Mouse (Mus musculus) 3T3-L1 (cell line): ENCODE data around the gene Gm20683.
A peak's percentile ranks its signal among the peaks of the same experiment; 100 is the strongest.

Experiments used
- DNase-seq: peaks from one replicate; pipeline ENCODE4 v3.0.0-alpha.2; 2015; ENCODE audit warnings: low read depth, low spot score

Gm20683 gene

DNA sequence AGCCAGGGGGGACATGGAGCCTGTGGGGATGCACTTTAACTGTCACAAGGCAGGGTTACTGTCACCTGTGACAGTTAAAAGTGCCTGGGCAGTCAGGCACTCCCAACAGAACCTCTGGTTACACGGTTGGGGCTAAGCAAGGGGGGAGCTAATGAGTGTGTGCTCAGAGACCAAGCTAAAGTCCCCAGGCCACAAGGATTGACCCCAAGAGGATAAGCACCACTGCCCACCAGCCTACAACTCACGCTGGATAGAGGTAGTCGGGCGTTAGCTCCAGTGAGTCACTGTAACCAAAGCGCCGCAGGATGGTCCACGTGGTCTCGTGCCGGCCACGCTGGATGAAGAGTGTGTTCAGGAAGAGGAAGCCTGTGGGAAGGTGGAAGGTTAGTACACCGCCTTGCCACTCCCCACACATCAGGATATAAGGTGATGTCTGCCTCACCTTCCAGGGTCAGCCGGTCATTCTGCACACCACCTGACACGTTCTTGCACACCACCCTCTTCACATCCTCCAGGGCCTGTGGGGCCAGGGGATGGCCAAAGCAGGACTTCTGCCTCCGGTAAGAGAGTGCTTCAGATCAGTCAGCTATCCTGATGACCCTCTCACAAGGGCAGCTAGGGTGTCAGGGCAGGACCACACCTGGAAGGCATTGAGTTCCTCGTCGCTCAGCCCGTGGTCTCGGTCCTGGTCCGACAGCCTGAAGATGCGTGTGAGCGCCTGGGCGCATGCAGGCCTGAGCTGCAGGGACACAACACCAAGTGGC, at the start of gene Gm20683:
Gm20683 (minus strand) TSS at position 647 of the 764 bp plus-strand sequence.
- DNase-seq = no peak

DNA sequence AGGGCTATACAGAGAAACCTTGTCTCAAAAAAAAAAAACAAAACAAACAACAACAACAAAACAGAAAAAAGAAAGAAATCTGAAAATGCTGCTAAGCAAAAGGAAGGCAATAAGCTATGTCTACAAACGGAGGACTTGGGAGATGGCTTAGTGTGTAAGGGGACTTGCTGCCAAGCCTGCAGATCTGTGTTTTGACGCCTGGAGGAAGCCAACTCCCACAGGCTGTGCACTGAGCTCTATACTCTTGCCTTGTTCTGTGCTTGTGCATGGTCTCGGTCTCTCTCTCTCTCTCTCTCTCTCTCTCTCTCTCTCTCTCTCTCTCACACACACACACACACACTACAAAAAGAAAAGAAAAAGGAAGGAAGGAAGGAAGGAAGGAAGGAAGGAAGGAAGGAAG, 47.3 kb upstream of the Gm20683 start:
- DNase-seq = no peak

DNA sequence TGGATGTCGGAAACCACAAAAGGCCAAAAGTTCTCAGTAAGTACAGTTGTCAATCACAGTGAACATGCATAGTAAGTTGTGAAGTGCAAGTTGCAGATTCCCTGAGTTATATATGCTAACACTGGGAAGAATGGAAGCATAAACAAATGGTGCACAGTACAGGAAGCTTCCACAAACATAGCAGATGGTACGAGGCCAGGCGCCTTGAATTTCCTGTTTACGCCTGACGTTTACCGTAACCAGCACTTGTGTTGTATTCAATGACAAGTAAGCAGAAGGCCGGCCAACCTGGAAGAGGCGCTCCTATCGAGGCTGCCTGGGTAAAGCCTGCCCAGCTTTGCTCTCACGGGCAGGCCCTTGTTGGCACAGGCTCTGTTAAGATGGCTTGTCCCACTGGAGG, 45.9 kb upstream of the Gm20683 start:
- DNase-seq = no peak

DNA sequence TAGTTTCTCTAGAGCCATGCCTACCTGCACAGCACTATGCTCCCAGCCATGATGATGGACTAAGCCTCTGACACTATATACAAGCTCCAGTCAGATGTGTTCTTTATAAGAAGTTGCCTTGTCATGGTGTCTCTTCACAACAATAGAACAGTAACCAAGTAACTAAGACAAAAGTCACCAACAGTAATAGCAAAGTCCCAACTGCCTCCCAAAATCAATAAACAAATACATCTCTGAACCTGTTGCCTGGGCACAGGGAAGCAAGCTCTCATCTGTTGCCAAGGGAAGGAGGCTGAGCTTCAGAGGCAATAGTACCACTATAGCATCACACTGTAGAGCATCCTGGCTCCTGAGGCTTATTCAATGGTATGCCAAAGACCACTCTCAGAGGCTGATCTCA, 45.2 kb upstream of the Gm20683 start:
- no peak for DNase-seq

DNA sequence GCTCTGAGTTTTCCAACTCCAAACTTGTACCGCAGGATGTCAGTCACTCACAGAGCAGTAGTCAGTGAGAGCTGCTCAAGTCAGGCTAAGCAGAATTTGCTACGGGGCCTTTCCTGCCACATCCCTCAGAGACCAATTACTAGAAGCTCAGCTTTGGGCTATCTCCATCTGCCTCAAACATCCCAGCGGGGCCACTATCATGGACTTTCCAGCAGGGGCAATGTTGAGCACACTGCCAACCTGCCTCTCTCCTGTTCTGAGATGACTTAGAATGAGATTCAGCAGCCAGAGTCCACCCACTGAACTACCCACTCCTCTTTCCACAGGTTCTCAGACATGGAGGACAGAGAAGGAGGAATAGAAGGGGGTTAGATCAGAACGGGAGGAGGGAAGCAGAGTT, 44.1 kb upstream of the Gm20683 start:
- DNase-seq = peak; percentile 66

DNA sequence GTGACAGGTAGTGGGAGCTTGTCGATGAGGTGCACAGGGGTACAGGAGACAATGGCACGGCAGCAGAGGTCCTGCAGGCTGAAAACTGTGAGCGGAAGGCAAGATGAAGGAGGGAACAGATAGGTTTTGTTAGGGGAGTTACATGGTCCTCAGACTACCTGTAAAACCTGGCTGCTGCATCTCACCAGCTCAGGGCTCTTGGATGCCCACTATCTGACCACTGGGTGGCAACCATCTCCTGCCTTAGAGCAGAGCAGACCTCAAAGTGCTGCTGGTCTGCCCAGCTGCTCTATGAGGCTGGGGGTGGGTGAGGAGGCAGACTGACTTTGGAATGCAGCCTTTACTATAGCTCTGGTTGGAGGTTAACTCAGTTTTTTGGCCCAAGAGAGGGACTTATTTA, 42.3 kb upstream of the Gm20683 start:
- DNase-seq = no peak

DNA sequence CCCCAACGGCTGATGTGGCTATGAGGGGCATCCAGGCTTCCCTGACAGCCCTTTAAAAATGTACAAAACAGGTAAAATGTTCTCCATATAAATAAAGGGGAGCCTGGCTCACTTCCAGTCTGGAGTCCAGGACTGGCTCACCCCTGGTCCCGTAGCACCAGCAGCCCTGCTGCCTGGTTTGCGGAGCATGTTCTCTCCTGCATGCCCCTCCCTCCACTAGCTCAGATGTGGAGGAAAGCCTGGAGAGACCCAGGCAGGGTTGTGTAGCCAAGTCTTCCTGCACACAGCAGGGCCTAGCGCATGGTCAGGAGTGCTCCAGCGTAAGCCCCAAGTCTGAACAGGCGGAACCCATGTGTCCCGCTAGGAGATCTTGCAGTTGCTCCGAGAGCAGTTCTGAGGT, 41.7 kb upstream of the Gm20683 start:
- DNase-seq = no peak

DNA sequence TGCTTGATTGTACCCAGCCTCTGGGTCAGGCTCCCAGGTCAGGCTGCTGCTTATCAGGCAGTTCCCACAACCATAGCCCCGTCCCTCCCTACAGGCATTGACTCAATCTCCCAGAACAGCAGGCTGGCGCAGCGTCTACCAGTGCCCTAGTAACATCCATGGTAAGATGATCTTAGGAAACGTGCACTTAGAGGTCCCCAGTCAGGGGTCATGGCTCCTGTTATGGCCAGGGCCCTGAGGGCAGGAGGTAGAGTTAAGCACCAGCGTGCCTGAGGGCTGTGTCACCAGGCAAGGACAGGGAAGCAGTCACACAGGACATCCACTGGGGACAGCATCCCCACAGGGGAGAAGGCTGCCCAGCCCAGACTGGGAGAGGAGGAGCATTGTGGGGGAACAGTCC, 40.7 kb upstream of the Gm20683 start:
- DNase-seq = no peak

DNA sequence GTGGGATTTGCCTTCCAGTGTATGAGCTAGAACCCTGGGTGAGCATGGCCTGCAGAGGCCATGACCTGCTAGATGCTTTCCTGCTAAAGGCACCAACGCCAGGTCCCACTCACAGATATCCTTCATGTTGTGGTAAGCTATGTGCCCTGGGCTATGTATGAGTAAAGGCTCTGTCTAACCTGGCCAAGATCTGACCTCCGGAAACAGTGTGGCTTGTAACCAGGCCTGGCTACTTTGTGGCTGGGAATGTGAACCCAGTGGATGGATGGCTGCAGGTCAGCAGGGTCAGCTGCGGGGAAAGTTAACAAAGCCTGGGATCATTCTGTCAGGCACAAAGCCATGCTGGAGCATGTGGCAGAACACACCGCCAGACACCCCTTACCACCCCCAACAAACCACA, 40.1 kb upstream of the Gm20683 start:
- DNase-seq = peak; percentile 64

DNA sequence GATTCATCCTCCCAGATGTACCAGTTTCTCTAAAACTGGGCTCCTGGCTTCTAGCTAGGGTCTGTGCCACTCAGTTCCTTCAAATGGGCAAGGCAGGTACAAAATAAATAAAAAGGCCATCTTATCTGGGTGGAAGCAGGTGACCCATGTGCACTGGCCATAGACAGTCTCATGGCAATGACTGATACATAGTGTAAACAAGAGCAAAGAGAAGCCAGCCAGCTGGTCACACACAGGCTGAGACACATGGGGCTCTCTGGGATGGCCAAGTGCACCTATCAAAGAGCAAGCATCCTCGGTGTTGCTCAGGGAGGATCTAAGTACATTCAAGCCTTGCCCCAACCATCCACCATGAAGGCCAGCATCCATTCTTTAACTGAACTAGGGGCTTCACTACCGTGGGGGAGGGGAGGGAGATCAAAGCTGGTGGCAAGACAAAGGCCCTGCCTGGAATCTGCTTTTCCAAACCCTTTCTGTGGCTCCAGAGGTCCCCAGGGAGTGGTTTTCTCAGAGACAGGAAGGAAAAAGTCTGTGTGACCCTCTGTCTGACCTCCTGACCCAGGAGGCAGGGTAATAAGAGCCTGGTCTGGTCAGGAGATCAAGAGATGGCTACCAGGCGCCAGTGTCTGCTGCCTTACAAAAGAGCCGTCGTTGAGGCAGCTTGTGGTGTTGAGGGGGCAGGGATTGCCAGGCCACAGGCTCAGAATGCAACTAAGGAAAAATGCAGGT, 39.5 kb upstream of the Gm20683 start:
- DNase-seq = no peak

DNA sequence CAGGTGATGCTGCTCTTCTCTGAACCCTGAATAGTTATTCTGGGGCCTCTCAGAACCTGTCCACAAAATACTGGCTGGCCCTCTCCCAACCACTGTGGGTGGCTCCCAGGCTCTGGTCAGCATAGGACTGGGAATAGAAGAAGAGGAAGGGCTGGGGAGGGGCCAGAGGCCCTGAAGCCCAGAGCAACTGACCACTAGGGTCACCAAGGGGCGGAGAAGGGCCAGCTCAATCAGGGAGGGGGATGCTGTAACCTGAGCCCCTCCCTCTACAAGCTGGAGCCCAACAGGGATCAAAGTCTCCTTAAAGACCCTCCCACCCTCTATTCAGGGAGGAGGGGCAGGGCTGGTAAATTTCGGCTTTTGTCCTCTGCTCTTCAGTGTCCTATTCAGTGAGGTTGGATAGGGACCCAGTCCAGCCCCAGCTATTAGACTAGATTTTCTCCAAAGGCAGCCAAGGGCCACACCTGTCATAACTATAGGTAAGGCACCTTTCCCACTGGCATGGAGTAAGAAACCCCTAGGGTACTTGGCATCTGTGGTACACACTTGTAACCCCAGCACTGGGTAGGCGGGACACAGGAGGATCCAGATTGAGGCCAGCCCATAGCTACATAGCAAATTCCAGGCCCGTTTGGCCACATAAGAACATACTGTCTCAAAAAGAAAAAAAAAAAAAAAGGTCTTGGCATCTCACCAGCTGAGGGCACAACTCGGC, 38.8 kb upstream of the Gm20683 start, which contains the start of gene Wfikkn1:
Wfikkn1 (minus strand) TSS at position 663 of the 715 bp plus-strand sequence.
- no peak for DNase-seq

DNA sequence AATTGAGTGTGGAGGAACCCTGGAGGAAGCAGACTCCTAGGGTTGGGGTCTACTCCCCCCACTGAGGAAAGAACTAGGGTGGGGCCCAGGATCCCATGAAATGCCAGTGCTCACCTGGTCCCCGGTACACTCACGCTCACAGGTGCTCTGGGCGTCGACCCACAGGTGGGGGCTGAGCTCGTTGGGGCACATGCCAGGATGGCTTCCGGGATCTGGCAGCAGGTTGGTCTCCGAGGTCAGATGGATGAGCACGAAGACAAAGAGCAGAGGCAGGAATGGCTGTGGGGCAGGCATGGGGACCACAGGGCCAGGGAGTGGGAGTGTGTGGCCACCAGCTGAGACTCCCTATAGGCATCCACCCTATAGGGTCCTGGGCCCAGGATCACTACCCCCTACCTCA, 38.2 kb upstream of the Gm20683 start:
- no peak for DNase-seq

DNA sequence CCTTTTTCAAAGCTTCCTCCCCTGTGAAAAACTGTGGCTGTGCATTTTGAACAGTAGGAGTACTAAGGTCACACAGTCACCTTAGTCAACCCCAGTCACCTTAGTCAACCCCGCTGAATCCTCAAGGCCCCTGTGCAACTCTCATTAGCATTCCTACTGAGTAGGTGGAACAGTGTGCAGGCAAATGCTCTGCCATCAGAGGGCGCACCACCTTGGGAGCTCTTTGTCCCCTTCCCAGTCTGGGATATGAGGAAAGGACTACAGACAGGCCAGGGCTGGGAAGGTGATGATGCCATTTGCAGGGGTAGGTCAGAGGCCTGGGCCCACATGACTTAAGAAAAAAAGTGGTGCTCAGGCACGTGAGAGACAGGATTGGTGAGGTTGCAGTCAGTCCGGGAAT, 37.7 kb upstream of the Gm20683 start:
- DNase-seq = peak; percentile 50

DNA sequence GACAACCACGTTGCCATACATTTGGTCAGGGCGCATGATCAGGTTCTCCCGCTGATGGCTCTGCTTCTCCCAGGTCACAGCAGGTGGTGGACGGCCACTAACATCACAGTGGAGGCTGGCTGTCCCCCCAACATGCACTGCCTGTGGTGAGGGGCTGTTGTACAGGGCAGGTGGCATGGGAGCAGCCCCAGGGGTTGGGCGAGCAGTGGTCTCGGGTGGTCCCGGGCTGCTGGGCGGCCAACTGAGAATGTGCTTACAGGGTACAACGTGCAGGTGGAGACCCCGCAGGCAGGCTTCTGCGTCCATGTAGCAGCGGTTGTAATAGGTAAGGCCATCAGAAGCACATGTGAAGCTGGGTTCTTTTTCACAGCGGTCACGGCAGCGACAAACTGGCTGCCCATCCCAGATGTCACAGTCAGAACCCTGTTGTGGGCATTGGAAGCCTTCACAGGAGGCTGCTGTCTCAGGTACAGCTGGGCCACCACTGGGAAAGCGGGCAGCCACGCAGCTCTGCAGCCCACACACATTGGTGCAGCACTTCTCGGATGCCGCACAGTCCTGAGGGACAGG, 37.1 kb upstream of the Gm20683 start:
- no peak for DNase-seq

DNA sequence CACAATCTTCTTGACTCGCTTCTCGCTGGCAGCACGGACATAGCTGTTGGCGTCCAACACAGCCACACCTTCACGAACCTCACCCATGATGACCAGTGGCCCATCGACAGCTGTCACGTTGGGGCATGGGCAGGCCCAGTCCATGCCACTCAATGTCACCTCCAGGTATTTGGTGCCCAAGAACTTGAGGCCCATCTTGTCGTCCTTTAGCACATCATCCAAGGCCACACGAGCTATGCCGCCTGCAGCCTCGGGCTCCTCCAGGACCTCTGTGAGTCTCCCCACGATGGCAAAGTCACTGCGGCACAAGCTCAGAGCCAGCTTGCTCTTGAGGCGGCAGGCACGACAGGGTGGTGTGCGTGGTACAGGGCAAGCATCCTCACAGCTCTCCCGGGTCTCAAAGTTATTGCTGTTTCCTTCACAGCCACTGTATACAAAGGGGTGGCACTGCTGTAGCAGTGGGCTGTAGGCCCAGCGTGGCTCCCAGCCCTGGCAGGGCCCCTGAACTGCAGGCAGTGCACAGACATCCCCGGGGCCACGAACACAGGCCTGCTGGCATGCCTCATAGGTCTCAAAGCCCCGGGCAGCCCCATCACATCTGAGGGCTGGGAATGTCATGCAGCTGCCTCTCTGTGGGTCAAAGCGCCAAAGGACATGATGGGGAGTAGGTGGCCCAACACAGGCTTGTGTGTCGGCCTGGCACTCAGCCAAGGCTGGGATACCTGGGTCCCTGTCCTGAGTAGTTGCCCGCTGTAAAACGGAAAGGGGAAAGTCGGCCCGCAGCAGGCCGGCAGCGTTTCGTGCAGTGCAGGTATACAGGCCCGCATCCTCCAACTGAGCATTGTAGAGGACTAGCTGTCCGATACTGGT, 36.4 kb upstream of the Gm20683 start:
- no peak for DNase-seq

DNA sequence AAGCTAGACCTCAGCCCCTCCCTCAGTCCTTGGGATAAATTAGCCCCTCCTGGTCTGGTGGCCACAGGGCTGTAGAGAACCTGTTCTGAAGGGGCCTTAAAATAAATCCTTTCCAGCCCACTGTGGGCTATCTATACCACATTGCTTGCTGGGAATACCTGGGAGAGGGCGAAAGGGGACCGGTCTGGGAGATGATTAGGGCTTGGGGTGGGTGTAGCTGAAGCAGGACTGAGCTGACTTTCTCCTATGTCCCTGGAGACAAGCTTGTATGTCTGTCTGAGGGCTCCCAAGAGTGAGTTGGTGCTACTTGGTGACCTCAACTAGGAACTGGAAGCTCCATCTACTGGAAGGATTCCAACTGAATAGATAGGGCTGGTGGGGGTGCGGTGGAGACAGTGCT, 35.5 kb upstream of the Gm20683 start:
- DNase-seq = no peak

DNA sequence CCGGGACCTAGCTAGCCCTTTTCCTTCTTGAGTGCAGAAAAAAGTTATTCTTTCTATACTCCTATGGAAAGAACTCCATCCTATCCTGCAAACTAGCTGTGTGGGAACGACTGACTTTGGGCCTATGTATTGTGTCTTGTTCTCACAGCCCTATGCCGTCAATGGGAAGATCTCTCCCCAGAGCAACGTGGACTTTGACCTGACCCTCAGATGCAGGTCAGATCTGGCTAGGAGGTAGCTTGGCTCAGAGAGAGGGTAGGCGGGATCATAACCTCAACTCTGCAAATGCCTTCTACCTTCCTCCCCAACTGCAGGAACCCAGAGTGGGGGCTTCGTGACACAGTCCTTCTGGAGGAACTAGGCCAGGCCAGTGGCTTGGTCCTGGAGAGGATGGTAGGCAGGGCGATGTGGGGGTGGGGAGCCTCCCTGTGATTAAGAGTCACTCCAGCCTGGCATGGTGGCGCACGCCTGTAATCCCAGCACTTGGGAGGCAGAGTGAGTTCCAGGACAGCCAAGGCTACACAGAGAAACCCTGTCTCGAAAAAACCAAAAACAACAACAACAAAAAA, 34.9 kb upstream of the Gm20683 start:
- DNase-seq = no peak

DNA sequence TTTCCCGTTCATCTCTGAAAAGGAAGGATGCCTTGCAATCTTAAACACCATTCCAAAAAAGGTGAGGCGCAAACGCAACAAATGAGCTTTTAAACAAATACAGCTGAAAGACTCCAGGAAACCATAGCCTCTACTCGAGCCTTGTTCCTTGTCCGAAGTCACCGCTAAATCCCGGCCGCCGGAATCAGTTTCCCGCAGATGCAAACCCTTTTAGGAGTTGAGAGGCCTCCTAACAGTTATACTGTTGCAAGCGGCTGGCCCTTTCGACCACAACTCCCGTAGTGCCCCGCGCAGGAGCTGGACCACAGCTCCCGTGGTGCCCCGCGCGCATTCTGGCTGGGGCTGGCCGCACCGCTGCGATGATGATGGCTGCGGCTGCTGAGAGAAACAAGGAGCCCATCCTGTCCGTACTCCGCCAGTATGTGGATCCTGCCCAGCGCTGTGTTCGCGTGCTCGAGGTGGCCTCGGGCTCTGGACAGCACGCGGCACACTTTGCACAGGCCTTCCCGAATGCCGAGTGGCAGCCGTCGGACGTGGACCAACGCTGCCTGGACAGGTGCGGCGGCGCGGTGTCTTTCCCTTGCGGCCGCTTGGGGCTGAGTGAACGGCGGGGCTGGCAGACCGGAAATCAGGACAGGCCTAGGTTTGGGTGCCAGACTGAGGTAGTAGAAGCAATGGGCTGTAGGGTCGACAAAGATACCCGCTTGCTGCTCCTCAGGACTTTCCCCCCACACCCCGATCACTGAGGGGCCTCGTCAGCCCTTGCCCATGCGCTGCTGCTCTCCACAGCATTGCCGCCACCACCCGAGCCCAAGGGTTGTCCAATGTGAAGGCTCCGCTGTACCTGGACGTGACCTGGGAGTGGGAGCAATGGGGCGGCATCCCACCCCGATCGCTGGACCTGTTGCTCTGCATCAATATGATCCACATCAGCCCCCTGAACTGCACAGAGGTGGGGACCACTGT, 33.9 kb upstream of the Gm20683 start:
- DNase-seq = peak; percentile 90

DNA sequence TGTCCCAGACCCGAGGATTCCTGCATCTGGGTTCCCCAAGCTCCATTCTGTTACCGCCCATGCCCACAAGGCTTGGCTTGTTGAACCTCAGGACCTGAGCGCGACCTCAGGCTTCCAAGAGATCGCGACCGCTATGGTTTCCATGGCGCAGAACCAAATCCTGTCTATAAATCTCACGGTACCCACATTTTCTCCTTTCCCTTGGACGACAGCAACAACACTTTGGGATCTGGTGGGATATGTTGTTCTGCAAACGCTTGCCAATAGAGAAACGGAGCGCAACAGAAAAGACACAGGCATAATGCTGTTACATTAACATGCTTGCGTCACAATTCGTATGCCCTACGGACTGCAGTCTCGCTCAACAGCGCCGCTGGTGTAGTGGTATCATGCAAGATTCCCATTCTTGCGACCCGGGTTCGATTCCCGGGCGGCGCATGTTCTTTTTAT, 33.2 kb upstream of the Gm20683 start, which contains the start of gene Mettl26:
Mettl26 (plus strand) TSS at position 354 of the 450 bp plus-strand sequence.
- DNase-seq = peak; percentile 96
